Mouse (Mus musculus): ENCODE data around the gene Ralgapb.

Ralgapb gene

DNA sequence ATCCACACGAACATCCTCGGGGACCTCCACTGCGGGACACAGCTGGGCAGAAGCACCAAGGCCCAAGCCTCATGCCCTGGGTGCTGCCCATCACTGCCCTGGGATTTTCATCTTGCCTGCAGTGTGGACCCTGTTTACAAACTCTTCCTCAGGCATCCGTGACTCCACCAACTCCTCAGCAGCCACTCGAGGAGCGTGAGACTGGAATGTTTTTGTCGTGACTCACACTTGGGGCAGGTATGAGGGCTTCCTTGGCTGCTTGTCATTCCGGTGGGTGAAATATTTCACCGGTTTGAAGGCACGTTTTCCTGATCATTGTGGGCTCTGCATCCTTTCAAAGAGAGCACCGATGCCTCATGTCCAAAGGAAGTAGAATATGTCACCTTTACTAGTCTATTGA is 109.4 kb downstream of the Ralgapb start:
- no peak for DNase-seq

DNA sequence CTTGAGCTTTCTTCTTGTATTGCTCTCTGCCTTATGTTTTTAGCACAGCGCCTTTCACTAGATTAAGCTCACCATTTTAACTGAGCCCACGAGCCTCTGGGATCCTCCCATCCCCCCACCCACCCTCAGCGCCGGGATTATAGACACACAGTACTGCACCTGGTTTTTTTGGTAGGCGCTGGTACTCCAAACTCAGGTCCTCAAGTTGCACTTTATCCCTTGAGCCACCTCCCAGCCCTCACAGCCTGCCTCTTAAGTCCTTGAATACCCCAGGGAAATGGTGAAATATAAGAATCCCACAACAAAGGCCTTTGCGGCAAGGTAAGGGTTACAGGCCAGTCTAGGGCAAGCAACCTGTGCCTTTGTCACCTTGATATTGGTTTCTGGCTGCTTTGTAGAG is 110.2 kb downstream of the Ralgapb start:
- DNase-seq, result no peak

DNA sequence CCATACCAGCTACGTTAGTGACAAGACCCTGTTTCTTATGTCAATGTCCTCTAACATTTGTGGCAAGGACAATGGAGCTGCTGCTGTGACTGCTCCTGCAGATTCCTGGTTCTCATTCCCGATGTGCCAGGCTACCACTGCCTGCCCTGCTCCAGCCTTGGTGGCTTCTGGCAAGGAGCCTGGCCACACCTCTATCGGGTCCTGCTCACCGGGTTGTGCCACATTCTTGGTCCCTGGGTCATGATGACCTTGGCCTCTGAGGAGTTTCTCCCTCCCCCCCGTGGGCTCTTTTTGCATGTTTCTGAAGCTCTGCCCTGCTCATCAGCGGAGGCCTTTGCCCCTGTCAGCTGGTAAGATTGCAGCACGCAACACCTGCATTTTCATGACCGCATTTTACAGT is 113.4 kb downstream of the Ralgapb start:
- DNase-seq, result no peak

DNA sequence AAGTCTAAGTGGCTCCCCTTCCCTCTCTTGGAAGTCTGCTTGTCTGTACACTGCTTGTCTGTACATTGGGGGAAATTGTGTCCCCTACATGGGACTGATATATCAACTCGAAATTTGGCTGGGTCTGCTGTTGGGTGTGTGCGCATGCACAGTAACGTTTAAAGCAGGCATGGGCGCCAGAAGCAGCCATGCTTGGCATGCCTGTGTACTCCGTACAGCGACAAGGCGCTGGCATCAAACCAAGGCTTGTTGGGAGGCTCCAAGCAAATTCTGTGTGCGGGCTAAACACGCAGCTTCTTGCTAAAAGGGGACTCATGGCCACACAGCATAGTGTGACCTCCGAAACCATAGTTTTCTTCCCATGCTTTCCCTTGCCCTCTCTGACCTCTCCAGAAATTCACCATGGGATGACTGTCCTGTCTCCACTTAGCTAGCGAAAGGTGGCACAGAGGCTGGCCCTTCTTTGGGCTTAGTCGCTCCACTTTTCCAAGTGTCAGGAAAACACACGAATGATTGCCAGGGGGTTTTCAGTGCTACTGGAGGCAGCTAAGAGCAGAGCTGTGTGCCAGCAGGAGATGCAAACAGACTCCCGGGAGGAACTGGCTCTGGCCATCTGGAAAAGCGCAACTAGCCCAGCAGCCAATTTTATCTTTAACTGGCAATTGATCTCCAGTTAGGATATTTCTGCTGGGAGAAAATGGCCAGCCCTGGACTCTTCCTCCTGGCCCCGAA is 114.6 kb downstream of the Ralgapb start:
- DNase-seq, result no peak

DNA sequence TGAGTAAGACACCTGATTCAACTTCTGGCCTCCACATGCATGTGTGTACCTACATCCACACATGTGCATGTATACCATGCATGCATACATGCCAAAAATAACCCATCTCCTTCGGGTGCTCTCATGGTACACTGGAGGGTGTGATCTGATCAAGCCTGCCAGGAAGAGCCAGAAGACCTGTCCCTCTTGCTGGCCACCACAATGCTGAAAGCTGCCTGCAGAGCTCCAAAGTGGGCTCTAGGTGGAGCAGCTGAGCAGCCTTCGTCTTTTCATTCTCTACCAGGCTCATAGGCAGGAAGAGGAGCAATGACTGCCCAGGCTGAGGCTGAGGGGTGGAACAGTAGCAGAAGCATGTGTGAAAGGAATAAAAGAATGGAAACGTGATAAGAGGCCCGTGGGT is 124.4 kb downstream of the Ralgapb start:
- peak; percentile 34 to 47 for DNase-seq

DNA sequence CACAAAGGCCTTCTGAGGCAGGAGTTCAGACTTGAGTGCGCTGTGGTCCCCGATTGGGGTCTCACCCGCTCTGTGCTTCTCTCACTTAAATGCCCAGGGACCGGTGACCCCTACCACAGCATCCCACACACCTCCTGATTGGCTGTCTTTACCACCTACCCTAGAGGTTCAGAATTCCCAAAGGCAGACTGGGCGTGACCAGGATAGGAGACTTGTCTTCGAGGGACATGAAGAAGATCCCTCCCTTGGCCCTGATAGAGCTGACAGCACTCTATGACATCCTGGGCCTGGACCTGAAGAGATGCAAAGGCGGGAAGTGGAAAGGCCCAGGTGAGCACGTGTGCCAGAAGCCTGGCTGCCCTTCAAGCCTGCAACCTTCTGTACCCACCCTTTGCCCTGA is 124.9 kb downstream of the Ralgapb start:
- no peak for DNase-seq

DNA sequence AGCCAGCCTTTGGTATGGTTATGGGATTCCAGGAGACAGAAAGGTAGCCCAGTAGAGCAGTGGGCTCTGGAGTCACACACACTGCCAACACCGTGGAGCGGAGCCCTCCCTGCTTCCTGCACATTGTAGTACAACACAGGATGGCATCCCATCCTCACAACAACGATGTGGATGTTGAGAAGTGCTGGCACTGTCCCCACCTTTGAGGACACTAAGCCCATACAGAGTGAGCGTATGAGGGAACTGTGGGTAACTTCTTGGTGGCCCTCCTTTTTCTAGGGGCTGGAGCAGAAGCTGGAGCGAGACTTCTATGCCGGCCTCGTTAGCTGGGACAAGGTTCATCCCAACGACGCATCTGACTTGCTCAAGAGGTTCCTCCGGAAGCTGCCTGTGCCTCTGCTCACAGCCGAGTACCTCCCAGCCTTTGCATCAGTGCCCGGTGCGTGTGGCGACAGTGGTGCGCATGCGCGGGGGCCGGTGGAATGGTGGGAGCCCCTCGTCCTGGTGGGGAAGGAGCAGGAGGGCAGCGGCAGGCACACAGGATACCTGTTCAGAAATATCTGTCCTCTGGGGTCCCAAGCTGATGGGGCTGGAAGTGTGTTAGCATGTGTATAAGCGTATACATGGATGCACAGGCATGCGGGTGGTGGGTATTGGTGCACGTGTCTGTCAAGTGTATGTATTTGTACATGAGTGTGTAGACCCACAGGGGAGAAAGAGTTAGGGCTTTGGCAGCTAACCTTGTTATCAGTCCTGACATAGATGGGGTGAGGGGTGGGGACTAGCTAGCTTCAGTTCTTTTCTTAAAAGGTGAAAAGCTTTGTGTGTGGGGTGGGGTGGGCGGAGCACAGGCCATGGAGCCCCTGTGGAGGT is 130.0 kb downstream of the Ralgapb start:
- DNase-seq, result peak in 1 of 2 experiments; percentile 44

DNA sequence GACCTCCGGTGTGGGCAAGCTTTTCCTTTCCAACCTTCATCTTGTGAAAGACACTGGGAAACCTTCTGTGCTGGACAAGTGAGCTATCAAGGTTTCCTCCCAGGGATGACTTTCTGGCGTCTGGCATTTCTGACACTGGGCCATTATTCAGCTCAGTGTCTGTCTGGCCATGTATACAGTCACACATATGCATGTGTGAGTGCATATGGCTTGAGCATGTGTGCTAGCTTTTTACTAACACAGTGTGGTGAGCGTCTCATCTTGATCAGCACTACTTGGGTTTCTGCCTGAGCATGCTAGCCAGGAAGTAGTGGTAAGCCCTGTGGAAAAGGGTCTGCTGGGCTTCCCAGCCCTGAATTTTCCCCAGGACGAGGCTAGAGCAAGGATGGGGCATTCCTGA is 131.6 kb downstream of the Ralgapb start:
- no peak for DNase-seq

DNA sequence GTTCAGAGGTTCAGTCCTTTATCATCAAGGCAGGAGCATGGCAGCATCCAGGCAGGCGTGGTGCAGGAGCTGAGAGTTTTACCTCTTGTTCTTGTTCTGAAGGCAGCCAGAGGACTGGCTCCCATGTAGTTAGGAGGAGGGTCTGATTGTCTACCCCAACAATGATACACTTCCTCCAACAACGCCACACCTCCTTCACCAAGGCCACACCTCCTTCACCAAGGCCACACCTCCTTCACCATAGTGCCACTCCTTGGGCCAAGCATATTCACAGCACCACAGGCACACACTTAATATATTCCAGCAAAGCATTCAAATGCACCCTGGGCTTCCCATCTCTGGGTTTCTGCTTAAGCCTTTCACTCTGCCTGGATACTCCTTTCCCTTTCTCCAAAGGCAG is 135.6 kb downstream of the Ralgapb start:
- no peak for DNase-seq

DNA sequence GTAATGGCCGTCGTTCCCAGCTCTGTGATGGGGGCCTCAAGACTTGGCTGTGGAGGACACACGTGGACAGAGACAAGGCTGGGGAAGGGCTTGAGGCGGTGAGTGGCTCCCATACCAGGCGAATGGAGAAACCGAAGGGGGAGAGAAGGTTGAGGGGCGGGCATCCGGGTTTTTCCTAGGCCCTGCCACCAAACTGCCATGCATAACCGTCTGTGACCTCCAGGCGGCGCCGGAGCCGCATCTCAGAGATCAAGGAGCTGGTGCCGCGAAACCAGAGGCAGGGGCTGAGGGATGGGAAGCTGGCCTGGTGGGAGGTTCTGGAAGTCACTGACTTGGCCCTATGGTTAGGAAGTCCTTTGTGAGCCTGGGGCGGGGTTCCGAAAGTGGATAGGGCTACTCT is 137.1 kb downstream of the Ralgapb start:
- peak; percentile 70 to 73 for DNase-seq

Data from thymus, postnatal 36 days (tissue).